Mouse (Mus musculus) hindbrain, embryonic 11.5 days (tissue): ENCODE measurements at regions not wholly inside any gene's neighbourhood (a gene's known extent, or its start where the extent isn't known, plus 50 kb on each side); places are given as distances from the start of the nearest gene placed in this dataset.
A peak's percentile ranks its signal among the peaks of the same experiment; 100 is the strongest.

ENCODE experiments used
- ATAC-seq: fragments of 200-750 bp; cut with Nextera tagmentation; 2 replicates; pipeline ENCODE4 v1.8.0; 2017; ENCODE audit warnings: mild to moderate bottlenecking, moderate TSS enrichment, moderate library complexity; ENCODE audit not compliant: low FRiP score
- DNase-seq: peaks from one replicate; pipeline ENCODE4 v3.0.0-alpha.2; 2015; ENCODE audit warnings: low spot score
- H3K27ac ChIP-seq: fragments of 300-500 bp; sonication (generic); 2 replicates; pipeline ENCODE4 v1.5.1; 2014; ENCODE audit warnings: mild to moderate bottlenecking, low read depth, low read length
- H3K27me3 ChIP-seq: fragments of 300-500 bp; sonication (generic); 2 replicates; pipeline ENCODE4 v1.6.1; 2014; ENCODE audit warnings: mild to moderate bottlenecking, low read length, moderate library complexity, mixed read lengths; ENCODE audit not compliant: control insufficient read depth, insufficient read depth
- H3K36me3 ChIP-seq: fragments of 300-500 bp; sonication (generic); 2 replicates; pipeline ENCODE4 v1.6.1; 2014; ENCODE audit warnings: mild to moderate bottlenecking, low read length, moderate library complexity, mixed read lengths; ENCODE audit not compliant: control insufficient read depth, insufficient read depth
- H3K4me1 ChIP-seq: fragments of 300-500 bp; sonication (generic); replicated peaks from 2 replicates; pipeline ENCODE4 v1.6.1; 2014; ENCODE audit warnings: low read length, mixed read lengths; ENCODE audit not compliant: control insufficient read depth, insufficient read depth
- H3K4me2 ChIP-seq: fragments of 300-500 bp; sonication (generic); replicated peaks from 2 replicates; pipeline ENCODE4 v1.6.1; 2014; ENCODE audit warnings: mild to moderate bottlenecking, low read depth, low read length
- H3K4me3 ChIP-seq: fragments of 300-500 bp; sonication (generic); 2 replicates; pipeline ENCODE4 v1.5.1; 2014; ENCODE audit warnings: low read depth, low read length
- H3K9ac ChIP-seq: fragments of 300-500 bp; sonication (generic); 2 replicates; pipeline ENCODE4 v1.6.1; 2014; ENCODE audit warnings: low read depth, low read length
- H3K9me3 ChIP-seq: fragments of 300-500 bp; sonication (generic); 2 replicates; pipeline ENCODE4 v1.6.1; 2016; ENCODE audit warnings: low read length; ENCODE audit not compliant: control insufficient read depth
- WGBS: fragments of 180-500 bp; shearing (Covaris S2); extraction: QIAGEN DNeasy Blood & Tissue Kit; methylation state at CpG from one replicate; pipeline ENCODE4 v1.1.7; 2014; 5-methylcytosine and 5-hydroxymethylcytosine counted together

GRCm38 (mm10) chr14:110047748-110048147, 707.2 kb downstream of the Slitrk6 start:
- no peaks in the 10 kb centered on the region for H3K27me3 ChIP-seq
- 90% methylated on average over 3 of the region's 3 CpGs for WGBS
- no peaks in the 10 kb centered on the region for H3K9me3 ChIP-seq
- H3K4me2 ChIP-seq = no peak overlapping the region
- no peak overlapping the region for H3K4me3 ChIP-seq
- H3K4me1 ChIP-seq = no peaks in the 10 kb centered on the region
- ATAC-seq (0 out of 2 replicates have a peak, but pooled peaks have one; percentile 38), DNase-seq (no peak)
- H3K36me3 ChIP-seq = no peaks in the 10 kb centered on the region
- H3K9ac ChIP-seq = no peak overlapping the region
- H3K27ac ChIP-seq = no peak overlapping the region

- Histone ChIP-seq H3K27ac (no peak overlapping the region), H3K27me3 (no peaks in the 10 kb centered on the region), H3K4me3 (no peak overlapping the region), H3K4me2 (no peak overlapping the region), H3K9ac (no peak overlapping the region), H3K9me3 (no peaks in the 10 kb centered on the region), H3K36me3 (no peaks in the 10 kb centered on the region), H3K4me1 (no peaks in the 10 kb centered on the region)
- DNase-seq = no peak
- no peak for ATAC-seq
Observed at GRCm38 (mm10) chr14:110043211-110043610, 711.7 kb downstream of the Slitrk6 start.

DNA sequence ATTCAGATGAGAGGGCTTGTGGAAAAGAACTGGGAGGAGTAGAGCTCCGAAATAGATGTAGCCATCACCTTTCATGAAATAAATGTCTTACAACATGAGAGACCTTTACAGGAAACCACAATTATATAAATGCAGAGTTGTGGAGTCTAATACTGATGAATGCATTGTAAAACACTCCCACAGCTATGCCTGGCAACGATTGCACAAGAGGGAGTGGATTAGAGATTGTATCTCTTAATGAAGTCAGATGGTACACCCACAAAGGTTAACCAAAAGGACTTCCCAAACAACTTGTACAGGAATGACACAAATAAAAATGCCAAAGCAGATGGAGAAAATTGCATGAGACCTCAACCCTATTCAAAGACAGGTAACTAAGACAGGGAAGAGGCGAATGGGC, 733.1 kb downstream of the Slitrk6 start:
- Histone ChIP-seq H3K36me3 (no peaks in the 10 kb centered on the region), H3K9me3 (no peaks in the 10 kb centered on the region), H3K27me3 (no peaks in the 10 kb centered on the region), H3K9ac (no peak overlapping the region), H3K4me1 (no peaks in the 10 kb centered on the region), H3K4me2 (no peak overlapping the region), H3K27ac (no peak overlapping the region), H3K4me3 (no peak overlapping the region)
- no peak for DNase-seq
- 87% methylated on average over 3 of the region's 3 CpGs for WGBS
- ATAC-seq = no peak

GRCm38 (mm10) chr14:110015126-110015525, 739.8 kb downstream of the Slitrk6 start:
- no peak overlapping the region for H3K4me3 ChIP-seq
- no peak overlapping the region for H3K9ac ChIP-seq
- DNase-seq (no peak), ATAC-seq (no peak)
- no peak overlapping the region for H3K4me2 ChIP-seq
- H3K27me3 ChIP-seq = no peaks in the 10 kb centered on the region
- no peaks in the 10 kb centered on the region for H3K4me1 ChIP-seq
- WGBS = 76% methylated on average over 2 of the region's 2 CpGs
- H3K9me3 ChIP-seq = no peaks in the 10 kb centered on the region
- no peak overlapping the region for H3K27ac ChIP-seq
- no peaks in the 10 kb centered on the region for H3K36me3 ChIP-seq

DNA sequence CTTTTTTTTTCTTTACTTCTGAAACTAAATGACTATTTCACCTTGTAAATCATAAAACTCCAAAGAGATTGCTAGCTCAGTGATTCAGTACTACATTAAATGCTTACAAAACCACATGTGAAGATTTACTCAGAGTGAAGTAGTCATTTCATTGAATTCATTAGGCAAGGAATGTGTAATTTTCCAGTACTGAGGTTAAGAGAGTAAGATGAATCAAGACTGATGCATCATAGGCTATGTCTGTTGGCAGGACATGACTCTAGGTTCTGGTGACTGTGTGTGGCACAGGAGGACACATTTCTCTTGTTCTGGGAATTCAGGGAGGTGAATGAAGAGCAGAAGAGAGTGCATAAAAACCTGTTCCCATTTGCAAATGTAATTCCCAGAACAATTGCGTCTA, 741.7 kb downstream of the Slitrk6 start:
- no peak overlapping the region for H3K9ac ChIP-seq
- no peak overlapping the region for H3K4me3 ChIP-seq
- H3K36me3 ChIP-seq = no peaks in the 10 kb centered on the region
- no peak overlapping the region for H3K27ac ChIP-seq
- H3K27me3 ChIP-seq = no peaks in the 10 kb centered on the region
- H3K4me2 ChIP-seq = no peak overlapping the region
- H3K9me3 ChIP-seq = no peaks in the 10 kb centered on the region
- H3K4me1 ChIP-seq = no peaks in the 10 kb centered on the region
- no peak for ATAC-seq
- WGBS = 81% methylated on average over 1 of the region's 1 CpGs
- DNase-seq = no peak

GRCm38 (mm10) chr14:110007159-110007558, 747.8 kb downstream of the Slitrk6 start:
- Histone ChIP-seq H3K36me3 (no peaks in the 10 kb centered on the region), H3K27ac (no peak overlapping the region), H3K4me1 (no peaks in the 10 kb centered on the region), H3K4me2 (no peak overlapping the region), H3K9me3 (no peaks in the 10 kb centered on the region), H3K27me3 (no peaks in the 10 kb centered on the region), H3K4me3 (no peak overlapping the region), H3K9ac (no peak overlapping the region)
- WGBS = 74% methylated on average over 6 of the region's 6 CpGs
- ATAC-seq = no peak
- no peak for DNase-seq

DNA sequence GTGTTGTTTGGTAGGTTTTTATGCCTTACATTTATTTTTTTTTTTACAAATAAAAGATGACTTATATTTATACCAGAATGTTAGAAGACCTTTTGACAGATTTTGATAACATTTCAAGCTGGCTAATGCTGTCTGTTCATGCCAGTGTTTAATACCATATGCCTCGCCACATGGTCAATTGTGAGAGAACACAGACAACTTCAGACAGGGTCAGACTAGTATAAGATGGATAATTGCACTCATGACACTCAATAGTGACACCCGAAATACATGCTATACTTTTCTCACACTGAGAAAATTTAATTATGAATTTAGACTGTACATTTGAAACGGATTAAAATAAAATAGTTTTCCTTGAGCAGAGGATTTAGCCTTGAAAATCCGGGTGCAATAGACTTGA, 769.9 kb downstream of the Slitrk6 start:
- Histone ChIP-seq H3K27me3 (no peaks in the 10 kb centered on the region), H3K4me2 (no peak overlapping the region), H3K36me3 (no peaks in the 10 kb centered on the region), H3K4me3 (no peak overlapping the region), H3K27ac (no peak overlapping the region), H3K9ac (no peak overlapping the region), H3K9me3 (no peaks in the 10 kb centered on the region), H3K4me1 (no peaks in the 10 kb centered on the region)
- no peak for ATAC-seq
- no peak for DNase-seq
- WGBS = 78% methylated on average over 4 of the region's 4 CpGs

GRCm38 (mm10) chr14:109958008-109958407, 796.9 kb downstream of the Slitrk6 start:
- Histone ChIP-seq H3K9me3 (no peaks in the 10 kb centered on the region), H3K27ac (no peak overlapping the region), H3K9ac (no peak overlapping the region), H3K4me3 (no peak overlapping the region), H3K4me1 (no peaks in the 10 kb centered on the region), H3K36me3 (no peaks in the 10 kb centered on the region), H3K27me3 (no peaks in the 10 kb centered on the region), H3K4me2 (no peak overlapping the region)
- ATAC-seq (no peak), DNase-seq (no peak)
- WGBS = 84% methylated on average over 3 of the region's 3 CpGs

- no peak overlapping the region for H3K9ac ChIP-seq
- DNase-seq (no peak), ATAC-seq (no peak)
- no peaks in the 10 kb centered on the region for H3K9me3 ChIP-seq
- no peak overlapping the region for H3K27ac ChIP-seq
- H3K36me3 ChIP-seq = no peaks in the 10 kb centered on the region
- H3K27me3 ChIP-seq = no peaks in the 10 kb centered on the region
- WGBS = 85% methylated on average over 4 of the region's 4 CpGs
- no peaks in the 10 kb centered on the region for H3K4me1 ChIP-seq
- no peak overlapping the region for H3K4me2 ChIP-seq
- no peak overlapping the region for H3K4me3 ChIP-seq
Observed at GRCm38 (mm10) chr14:109941944-109942343, 813.0 kb downstream of the Slitrk6 start.
